ENCODE assay signal across 18 mouse cellular contexts in genomic region chr3:27901846-27902245, GRCm38 (mm10). TPM values are rescaled to one million over a fixed set of nuclear protein-coding genes. Genes with fewer than 3 reads are reported as not detected.
A peak's percentile ranks its signal among the peaks of the same experiment; 100 is the strongest.
DNase-seq lines count a peak whose midpoint lies in the region; ATAC-seq and TF ChIP-seq lines count a peak whose summit lies in the region.
"Had no signal": no experiment of that assay in that cellular context is flagged by ENCODE, and none has a peak within 500 bp of the region (broad histone marks: within the 10 kb centered on the region; RNA-seq: fewer than 3 reads in every experiment).

No protein-coding gene starts in this region.

- ATAC-seq in kidney, embryonic 14.5 days (ENCODE audit: low FRiP score, low TSS enrichment), result no peak
- ATAC-seq in midbrain, postnatal 0 days (ENCODE audit: low FRiP score), result no peak
- ATAC-seq in midbrain, embryonic 11.5 days (ENCODE audit: low FRiP score), result no peak
- ATAC-seq in liver, embryonic 14.5 days (ENCODE audit: insufficient read depth), result no peak
- no peak for ATAC-seq in heart, embryonic 12.5 days (ENCODE audit: insufficient number of reproducible peaks, low FRiP score)
- ATAC-seq: midbrain, embryonic 13.5 days had no signal

- TF ChIP-seq CTCF in kidney, adult 2 months (conservative IDR thresholded peaks at IDR 0.05; ENCODE audit: insufficient read depth, insufficient read length, low read depth, low read length), result peak; percentile 31; the same call in 1 of the 2 replicates
- peak; percentile 27; the same call in 1 of the 2 replicates for TF ChIP-seq CTCF in midbrain, postnatal 0 days (IDR thresholded peaks at IDR 0.05)
- TF ChIP-seq CTCF in MEL (IDR thresholded peaks at IDR 0.05 in 2 of 3, conservative IDR thresholded peaks at IDR 0.05 in 1 of 3; ENCODE audit: control insufficient read depth in 1 of 3, insufficient read depth in 1 of 3, low read depth in 2 of 3, low read length in 3 of 3, poor library complexity in 1 of 3, severe bottlenecking in 1 of 3), result peak; percentile 22 to 36 (median 32); a peak in 4 of 6 replicates
- TF ChIP-seq CTCF in liver, embryonic 14.5 days (IDR thresholded peaks at IDR 0.05; ENCODE audit: low read depth), result peak; percentile 61

- TF ChIP-seq EP300 in MEL (IDR thresholded peaks at IDR 0.05; ENCODE audit: low read depth in 1 of 2, low read length in 2 of 2), result no peak
- no peak for TF ChIP-seq EP300 in liver, embryonic 14.5 days (IDR thresholded peaks at IDR 0.05; ENCODE audit: low read depth)

- H3K9ac ChIP-seq in kidney, embryonic 14.5 days (ENCODE audit: low read depth, low read length), result no peak overlapping the region
- no peak overlapping the region for H3K9ac ChIP-seq in midbrain, postnatal 0 days (replicated peaks; ENCODE audit: low read length, poor library complexity, severe bottlenecking)
- H3K9ac ChIP-seq in midbrain, embryonic 11.5 days (ENCODE audit: low read length), result no peak overlapping the region
- no peak overlapping the region for H3K9ac ChIP-seq in MEL (ENCODE audit: control insufficient read depth, low read depth, low read length, poor library complexity, severe bottlenecking)
- H3K9ac ChIP-seq in liver, embryonic 14.5 days (replicated peaks), result no peak overlapping the region
- no peak overlapping the region for H3K9ac ChIP-seq in heart, embryonic 12.5 days
- H3K9ac ChIP-seq: midbrain, embryonic 13.5 days had no signal

- H3K27ac ChIP-seq in kidney, adult 2 months (ENCODE audit: insufficient read depth, low read depth, low read length), result no peak overlapping the region
- H3K27ac ChIP-seq in kidney, embryonic 14.5 days (ENCODE audit: low read depth, low read length), result no peak overlapping the region
- H3K27ac ChIP-seq in midbrain, postnatal 0 days (ENCODE audit: low read depth, low read length), result no peak overlapping the region
- no peak overlapping the region for H3K27ac ChIP-seq in midbrain, embryonic 11.5 days (ENCODE audit: low read depth, low read length)
- H3K27ac ChIP-seq in MEL (ENCODE audit: control insufficient read depth, low read depth, low read length), result no peak overlapping the region
- no peak overlapping the region for H3K27ac ChIP-seq in liver, embryonic 14.5 days
- no peak overlapping the region for H3K27ac ChIP-seq in heart, embryonic 12.5 days (ENCODE audit: poor library complexity, severe bottlenecking)
- H3K27ac ChIP-seq: embryonic facial prominence, embryonic 10.5 days; heart, embryonic 10.5 days; hindbrain, embryonic 10.5 days; midbrain, embryonic 13.5 days had no signal

- 0 out of 2 replicates have a peak, but pooled peaks cover 4% of the 10 kb centered on the region for H3K9me3 ChIP-seq in kidney, embryonic 14.5 days (ENCODE audit: control insufficient read depth, low read length)
- H3K9me3 ChIP-seq in midbrain, postnatal 0 days (ENCODE audit: low read length), result no peaks in the 10 kb centered on the region
- H3K9me3 ChIP-seq in midbrain, embryonic 11.5 days (ENCODE audit: control insufficient read depth, low read length), result no peaks in the 10 kb centered on the region
- H3K9me3 ChIP-seq in MEL (replicated peaks; ENCODE audit: insufficient read depth, low read length), result no peaks in the 10 kb centered on the region
- H3K9me3 ChIP-seq in liver, embryonic 14.5 days (ENCODE audit: control insufficient read depth, low read length), result no peaks in the 10 kb centered on the region
- no peaks in the 10 kb centered on the region; the same call in 1 of the 2 replicates for H3K9me3 ChIP-seq in heart, embryonic 12.5 days (replicated peaks)
- H3K9me3 ChIP-seq: embryonic facial prominence, embryonic 10.5 days; heart, embryonic 10.5 days; hindbrain, embryonic 10.5 days; midbrain, embryonic 13.5 days had no signal

- no peaks in the 10 kb centered on the region for H3K4me1 ChIP-seq in kidney, adult 2 months (ENCODE audit: control insufficient read depth, insufficient read depth, low read length)
- peaks cover 7% of the 10 kb centered on the region for H3K4me1 ChIP-seq in kidney, embryonic 14.5 days (ENCODE audit: control insufficient read depth, insufficient read depth, low read length)
- no peaks in the 10 kb centered on the region for H3K4me1 ChIP-seq in midbrain, postnatal 0 days (ENCODE audit: insufficient read depth, low read length)
- no peaks in the 10 kb centered on the region for H3K4me1 ChIP-seq in midbrain, embryonic 11.5 days (ENCODE audit: control insufficient read depth, insufficient read depth, low read length)
- no peaks in the 10 kb centered on the region for H3K4me1 ChIP-seq in MEL (ENCODE audit: control insufficient read depth in 1 of 2, insufficient read depth in 2 of 2, low read length in 2 of 2)
- peaks cover 3 to 32% of the 10 kb centered on the region in 2 experiments; a peak in 3 of 4 replicates for H3K4me1 ChIP-seq in liver, embryonic 14.5 days (replicated peaks; ENCODE audit: control insufficient read depth in 2 of 2, insufficient read depth in 2 of 2, low read length in 1 of 2)
- peaks cover 28% of the 10 kb centered on the region for H3K4me1 ChIP-seq in heart, embryonic 12.5 days (replicated peaks)
- H3K4me1 ChIP-seq: hindbrain, embryonic 10.5 days; midbrain, embryonic 13.5 days had no signal

- H3K4me2 ChIP-seq in kidney, embryonic 14.5 days (replicated peaks; ENCODE audit: low read depth, low read length), result no peak overlapping the region
- H3K4me2 ChIP-seq in midbrain, postnatal 0 days (ENCODE audit: low read depth, low read length, poor library complexity, severe bottlenecking), result no peak overlapping the region
- H3K4me2 ChIP-seq in midbrain, embryonic 11.5 days, result no peak overlapping the region
- H3K4me2 ChIP-seq in liver, embryonic 14.5 days (ENCODE audit: low read depth), result no peak overlapping the region
- no peak overlapping the region for H3K4me2 ChIP-seq in heart, embryonic 12.5 days
- H3K4me2 ChIP-seq: midbrain, embryonic 13.5 days had no signal

- 94% methylated on average over 6 of the region's 6 CpGs for WGBS in kidney, adult 2 months
- 91% methylated on average over 6 of the region's 6 CpGs for WGBS in kidney, embryonic 14.5 days
- WGBS in midbrain, postnatal 0 days, result 92% methylated on average over 6 of the region's 6 CpGs
- WGBS in midbrain, embryonic 11.5 days, result 89% methylated on average over 6 of the region's 6 CpGs
- WGBS in liver, embryonic 14.5 days (ENCODE audit: insufficient replicate concordance), result 66% methylated on average over 6 of the region's 6 CpGs
- WGBS in heart, embryonic 12.5 days, result 85% methylated on average over 6 of the region's 6 CpGs

- H3K27me3 ChIP-seq in kidney, adult 2 months (replicated peaks; ENCODE audit: control insufficient read depth, insufficient read depth, low read length), result no peaks in the 10 kb centered on the region
- no peaks in the 10 kb centered on the region for H3K27me3 ChIP-seq in kidney, embryonic 14.5 days (ENCODE audit: control insufficient read depth, insufficient read depth, low read length)
- H3K27me3 ChIP-seq in midbrain, postnatal 0 days (ENCODE audit: insufficient read depth, low read length), result no peaks in the 10 kb centered on the region
- no peaks in the 10 kb centered on the region for H3K27me3 ChIP-seq in midbrain, embryonic 11.5 days (ENCODE audit: control insufficient read depth, insufficient read depth, low read length)
- H3K27me3 ChIP-seq in MEL (ENCODE audit: control insufficient read depth in 1 of 2, insufficient read depth in 2 of 2, low read length in 2 of 2), result no peaks in the 10 kb centered on the region
- no peaks in the 10 kb centered on the region for H3K27me3 ChIP-seq in liver, embryonic 14.5 days (ENCODE audit: control insufficient read depth, insufficient read depth, low read length)
- no peaks in the 10 kb centered on the region for H3K27me3 ChIP-seq in heart, embryonic 12.5 days (replicated peaks)
- H3K27me3 ChIP-seq: midbrain, embryonic 13.5 days had no signal

- peak; percentile 16 for TF ChIP-seq RAD21 in MEL (IDR thresholded peaks at IDR 0.05; ENCODE audit: low read depth, low read length)

- H3K36me3 ChIP-seq in kidney, adult 2 months (ENCODE audit: control insufficient read depth, insufficient read depth, low read length), result no peaks in the 10 kb centered on the region
- H3K36me3 ChIP-seq in kidney, embryonic 14.5 days (ENCODE audit: control insufficient read depth, insufficient read depth, low read length), result no peaks in the 10 kb centered on the region
- no peaks in the 10 kb centered on the region for H3K36me3 ChIP-seq in midbrain, postnatal 0 days (ENCODE audit: insufficient read depth, low read length)
- H3K36me3 ChIP-seq in midbrain, embryonic 11.5 days (ENCODE audit: control insufficient read depth, insufficient read depth, low read length), result no peaks in the 10 kb centered on the region
- H3K36me3 ChIP-seq in MEL (ENCODE audit: control insufficient read depth in 1 of 2, insufficient read depth in 2 of 2, low read length in 2 of 2), result no peaks in the 10 kb centered on the region
- no peaks in the 10 kb centered on the region for H3K36me3 ChIP-seq in liver, embryonic 14.5 days (replicated peaks; ENCODE audit: control insufficient read depth, insufficient read depth, low read depth)
- no peaks in the 10 kb centered on the region for H3K36me3 ChIP-seq in heart, embryonic 12.5 days
- H3K36me3 ChIP-seq: embryonic facial prominence, embryonic 10.5 days; heart, embryonic 10.5 days; hindbrain, embryonic 10.5 days; midbrain, embryonic 13.5 days had no signal

- TF ChIP-seq POLR2A in kidney, adult 2 months (IDR thresholded peaks at IDR 0.05; ENCODE audit: low read depth, low read length), result no peak
- no peak for TF ChIP-seq POLR2A in MEL (IDR thresholded peaks at IDR 0.05; ENCODE audit: control insufficient read depth in 1 of 2, insufficient read depth in 1 of 2, low read depth in 1 of 2, low read length in 2 of 2, poor library complexity in 1 of 2)

- no peak for DNase-seq in kidney, adult 2 months
- DNase-seq in midbrain, postnatal 0 days (ENCODE audit: low spot score), result no peak
- no peak for DNase-seq in midbrain, embryonic 11.5 days (ENCODE audit: low spot score, missing footprints)
- DNase-seq in MEL (ENCODE audit: low read depth, low spot score), result peak; percentile 3
- no peak for DNase-seq in liver, embryonic 14.5 days (ENCODE audit: low read depth in 3 of 3, low spot score in 3 of 3)
- DNase-seq in right cerebral cortex, postnatal 25 days, result no peak
- DNase-seq: cerebellum, adult 2 months; kidney, adult 11 months; lung, postnatal 36 days had no signal

- no peaks in the 10 kb centered on the region for H3K79me2 ChIP-seq in MEL (ENCODE audit: control insufficient read depth, insufficient read depth, low read length, poor library complexity)

- H3K4me3 ChIP-seq in kidney, adult 2 months (ENCODE audit: insufficient read depth, low read depth, low read length), result no peak overlapping the region
- no peak overlapping the region for H3K4me3 ChIP-seq in kidney, embryonic 14.5 days (ENCODE audit: low read length)
- no peak overlapping the region for H3K4me3 ChIP-seq in midbrain, postnatal 0 days (ENCODE audit: low read depth, low read length)
- no peak overlapping the region for H3K4me3 ChIP-seq in midbrain, embryonic 11.5 days (ENCODE audit: low read depth, low read length)
- H3K4me3 ChIP-seq in MEL (ENCODE audit: control insufficient read depth in 1 of 2, insufficient read depth in 1 of 2, low read depth in 2 of 2, low read length in 2 of 2), result no peak overlapping the region
- H3K4me3 ChIP-seq in liver, embryonic 14.5 days (ENCODE audit: insufficient read depth in 1 of 2, low read depth in 2 of 2, low read length in 2 of 2), result no peak overlapping the region
- H3K4me3 ChIP-seq in heart, embryonic 12.5 days, result no peak overlapping the region
- H3K4me3 ChIP-seq: embryonic facial prominence, embryonic 10.5 days; heart, embryonic 10.5 days; hindbrain, embryonic 10.5 days; midbrain, embryonic 13.5 days had no signal

RNA-seq across cellular contexts. Expression of gene Tmem212, which starts 5.7 kb away (rescaled TPM):
- not detected in 2 replicates for polyA plus RNA-seq in kidney, adult 2 months (2012; rRNA removed)
- polyA plus RNA-seq in kidney, embryonic 14.5 days (2014; fragmentation: Nextera tagmentation; extraction: Ambion mirVana), result not detected in 2 replicates
- total RNA-seq in midbrain, postnatal 0 days (2014; rRNA removed), result 9.1 and 9.6 TPM in 2 replicates
- polyA plus RNA-seq in midbrain, postnatal 0 days (2015; fragmentation: Nextera tagmentation; extraction: Ambion mirVana), result 4.8 and 6.2 TPM in 2 replicates
- polyA plus RNA-seq in midbrain, embryonic 11.5 days (2014; fragmentation: Nextera tagmentation; extraction: Ambion mirVana), result not detected in 2 replicates
- not detected in 2 replicates for total RNA-seq in MEL (2012; rRNA removed)
- polyA plus RNA-seq in MEL (2012; ENCODE audit: insufficient read depth in 1 of 2, insufficient read length in 2 of 2, low read depth in 1 of 2, low replicate concordance in 2 of 2, missing spikeins in 1 of 2), result not detected
- not detected in 2 replicates for polyA plus RNA-seq in liver, embryonic 14.5 days (2012; rRNA removed)
- polyA plus RNA-seq in liver, embryonic 14.5 days (2014; fragmentation: Nextera tagmentation; extraction: Ambion mirVana), result not detected in 2 replicates
- polyA plus RNA-seq in heart, embryonic 12.5 days (2016; fragmentation: Nextera tagmentation; extraction: Ambion mirVana), result not detected in 2 replicates
- total RNA-seq: adrenal gland, postnatal 4 days had no signal
- polyA plus RNA-seq: embryonic facial prominence, embryonic 10.5 days; heart, embryonic 10.5 days; hindbrain, embryonic 10.5 days; limb, embryonic 11.5 days; midbrain, embryonic 13.5 days; neural tube, embryonic 11.5 days had no signal

RNA-seq across cellular contexts. Expression of gene Pld1, which starts 36.6 kb away (rescaled TPM):
- polyA plus RNA-seq in kidney, adult 2 months (2012; rRNA removed), result 4.2 and 5.8 TPM in 2 replicates
- polyA plus RNA-seq in kidney, embryonic 14.5 days (2014; fragmentation: Nextera tagmentation; extraction: Ambion mirVana), result 2.9 and 4.8 TPM in 2 replicates
- 6.7 and 13.5 TPM in 2 replicates for total RNA-seq in midbrain, postnatal 0 days (2014; rRNA removed)
- polyA plus RNA-seq in midbrain, postnatal 0 days (2015; fragmentation: Nextera tagmentation; extraction: Ambion mirVana), result 4.7 and 5.0 TPM in 2 replicates
- polyA plus RNA-seq in midbrain, embryonic 11.5 days (2014; fragmentation: Nextera tagmentation; extraction: Ambion mirVana), result 4.5 and 5.2 TPM in 2 replicates
- total RNA-seq in MEL (2012; rRNA removed), result 0.03 TPM in 1 of 2 replicates, not detected in the other
- polyA plus RNA-seq in MEL (2012; ENCODE audit: insufficient read depth in 1 of 2, insufficient read length in 2 of 2, low read depth in 1 of 2, low replicate concordance in 2 of 2, missing spikeins in 1 of 2), result under 1 TPM in 1 of 2 experiments, not detected in 1; 0.22 TPM
- polyA plus RNA-seq in liver, embryonic 14.5 days (2012; rRNA removed), result 1.3 and 2.9 TPM in 2 replicates
- polyA plus RNA-seq in liver, embryonic 14.5 days (2014; fragmentation: Nextera tagmentation; extraction: Ambion mirVana), result 3.2 and 4.4 TPM in 2 replicates
- polyA plus RNA-seq in heart, embryonic 12.5 days (2016; fragmentation: Nextera tagmentation; extraction: Ambion mirVana), result 7.6 and 8.1 TPM in 2 replicates
